15 mouse cellular contexts compared by ENCODE assay signal in genomic region chr7:111164994-111165393, GRCm38 (mm10).
"Had no signal": no experiment of that assay in that cellular context is flagged by ENCODE, and none has a peak within 500 bp of the region (broad histone marks: within the 10 kb centered on the region; RNA-seq: fewer than 3 reads in every experiment).

No protein-coding gene starts in this region.

- H3K27ac ChIP-seq: limb, embryonic 15.5 days; liver, embryonic 12.5 days; midbrain, embryonic 15.5 days; neural tube, embryonic 12.5 days; stomach, embryonic 15.5 days had no signal

- H3K36me3 ChIP-seq: limb, embryonic 15.5 days; liver, embryonic 12.5 days; midbrain, embryonic 15.5 days; neural tube, embryonic 12.5 days; stomach, embryonic 15.5 days had no signal

- H3K4me3 ChIP-seq: left cerebral cortex, adult 2 months; limb, embryonic 15.5 days; liver, embryonic 12.5 days; megakaryocyte, embryonic 14.5 days; midbrain, embryonic 15.5 days; neural tube, embryonic 12.5 days; stomach, embryonic 15.5 days had no signal

- H3K27me3 ChIP-seq: limb, embryonic 15.5 days; midbrain, embryonic 15.5 days; neural tube, embryonic 12.5 days; stomach, embryonic 15.5 days had no signal

- ATAC-seq: liver, embryonic 12.5 days; midbrain, embryonic 15.5 days had no signal

- H3K4me2 ChIP-seq: limb, embryonic 15.5 days; liver, embryonic 12.5 days; lung, embryonic 14.5 days; midbrain, embryonic 11.5 days; midbrain, embryonic 15.5 days; neural tube, embryonic 12.5 days; stomach, embryonic 15.5 days had no signal

- H3K4me1 ChIP-seq: liver, embryonic 12.5 days; midbrain, embryonic 15.5 days; neural tube, embryonic 12.5 days; stomach, embryonic 15.5 days had no signal

- H3K9ac ChIP-seq: limb, embryonic 15.5 days; liver, embryonic 12.5 days; lung, embryonic 14.5 days; midbrain, embryonic 15.5 days; neural tube, embryonic 12.5 days; stomach, embryonic 15.5 days had no signal

- H3K9me3 ChIP-seq: limb, embryonic 15.5 days; liver, embryonic 12.5 days; midbrain, embryonic 15.5 days; neural tube, embryonic 12.5 days; stomach, embryonic 15.5 days had no signal

- DNase-seq: kidney, postnatal 10 days; kidney, postnatal 4 days; lung, postnatal 10 days; lung, postnatal 4 days; thymus, adult 2 months; thymus, postnatal 25 days had no signal
